Mouse (Mus musculus) lung, postnatal 0 days (tissue): ENCODE data around the gene Zfp84.

Experiments
- CTCF ChIP-seq: IDR thresholded peaks from 2 replicates; pipeline ENCODE4 v1.5.1; 2016; ENCODE audit warnings: antibody characterized with exemption, mild to moderate bottlenecking
- EP300 ChIP-seq: IDR thresholded peaks from 2 replicates; pipeline ENCODE4 v1.6.1; 2016; ENCODE audit warnings: antibody characterized with exemption, mild to moderate bottlenecking, control low read depth

DNA sequence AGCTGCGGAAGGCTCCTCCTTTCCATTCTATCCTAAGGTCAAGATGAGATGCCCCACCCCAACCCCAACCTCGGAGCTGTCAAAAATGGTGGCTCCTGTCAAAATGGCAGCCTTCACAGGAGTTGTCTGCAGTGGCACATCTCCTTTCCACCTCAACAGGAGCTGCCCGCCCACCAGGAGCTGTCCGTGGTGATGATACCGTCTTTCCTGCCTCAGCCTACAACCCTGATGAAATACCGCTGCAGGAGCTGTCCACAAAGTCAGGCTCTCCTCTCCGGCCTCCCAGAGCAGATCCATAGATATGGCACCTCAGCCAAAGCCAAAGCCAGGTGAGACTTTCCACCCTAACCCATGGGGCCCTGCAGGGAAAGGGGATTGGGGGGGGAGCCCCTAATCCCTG, 3.6 kb upstream of the Zfp84 start:
- TF ChIP-seq CTCF (no peak), EP300 (no peak)
